In the genomic region with DNA sequence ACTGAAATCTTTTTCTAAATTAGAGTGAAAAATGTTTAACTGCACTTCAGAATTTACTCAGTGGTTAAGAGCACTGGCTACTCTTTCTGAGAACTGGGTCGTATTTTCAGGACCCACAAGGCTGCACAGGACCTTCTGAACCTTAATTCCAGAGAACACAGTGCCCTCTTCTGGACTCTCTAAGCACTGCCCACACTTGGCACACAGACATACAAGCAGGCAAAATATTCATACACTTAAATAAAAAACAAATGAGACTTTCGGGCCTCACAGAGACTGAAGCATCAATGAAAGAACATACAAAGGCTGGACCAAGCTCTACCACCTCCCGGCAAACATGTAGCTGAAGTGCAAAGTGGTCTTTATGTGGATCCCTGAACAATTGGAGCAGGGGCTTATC, we compare ENCODE assay signal across 9 mouse cellular contexts.
DNase-seq lines count a peak whose midpoint lies in the region; ATAC-seq and TF ChIP-seq lines count a peak whose summit lies in the region.
"Had no signal": no experiment of that assay in that cellular context is flagged by ENCODE, and none has a peak within 500 bp of the region (broad histone marks: within the 10 kb centered on the region; RNA-seq: fewer than 3 reads in every experiment).

No protein-coding gene starts in this region.

- peak; percentile 24; the same call in 1 of the 2 replicates for TF ChIP-seq CTCF in gastrocnemius, adult 2 months (IDR thresholded peaks at IDR 0.05)

- H3K27ac ChIP-seq in gastrocnemius, adult 2 months: no peak overlapping the region
- no peak overlapping the region for H3K27ac ChIP-seq in forebrain, embryonic 13.5 days
- H3K27ac ChIP-seq: limb, embryonic 13.5 days had no signal

- H3K9ac ChIP-seq in forebrain, embryonic 13.5 days: no peak overlapping the region
- H3K9ac ChIP-seq: limb, embryonic 13.5 days had no signal

- peak; percentile 58; the same call in 1 of the 2 replicates for ATAC-seq in forebrain, embryonic 13.5 days

- no peak overlapping the region for H3K4me3 ChIP-seq in gastrocnemius, adult 2 months
- no peak overlapping the region for H3K4me3 ChIP-seq in forebrain, embryonic 13.5 days
- H3K4me3 ChIP-seq: limb, embryonic 13.5 days had no signal

- no peaks in the 10 kb centered on the region for H3K9me3 ChIP-seq in forebrain, embryonic 13.5 days (replicated peaks)
- H3K9me3 ChIP-seq: limb, embryonic 13.5 days had no signal

- H3K4me2 ChIP-seq in forebrain, embryonic 13.5 days: no peak overlapping the region
- H3K4me2 ChIP-seq: limb, embryonic 13.5 days had no signal

- DNase-seq in gastrocnemius, adult 2 months: no peak
- DNase-seq in gastrocnemius, postnatal 14 days: no peak
- peak; percentile 21 for DNase-seq in right cerebral cortex, adult 18-20 months
- no peak for DNase-seq in right cerebral cortex, postnatal 25 days
- DNase-seq in lung, postnatal 10 days: peak; percentile 10
- no peak for DNase-seq in natural killer cell, adult 2 months (ENCODE audit: low spot score in 2 of 2)
- DNase-seq in heart, adult 9 months (ENCODE audit: low spot score in 2 of 2): no peak

- H3K4me1 ChIP-seq in forebrain, embryonic 13.5 days: no peaks in the 10 kb centered on the region
- H3K4me1 ChIP-seq: limb, embryonic 13.5 days had no signal

- H3K36me3 ChIP-seq in forebrain, embryonic 13.5 days (ENCODE audit: poor library complexity, severe bottlenecking): no peaks in the 10 kb centered on the region
- H3K36me3 ChIP-seq: limb, embryonic 13.5 days had no signal

- WGBS in forebrain, embryonic 13.5 days: 32% methylated on average over 3 of the region's 3 CpGs

- intact Hi-C loops in gastrocnemius, adult 2 months (cut with DNase I): no loop called here
- intact Hi-C loops in gastrocnemius, postnatal 14 days (cut with DNase I; ENCODE audit: low total_unique reads): no loop called here

- no peaks in the 10 kb centered on the region for H3K27me3 ChIP-seq in forebrain, embryonic 13.5 days
- H3K27me3 ChIP-seq: limb, embryonic 13.5 days had no signal

Comparison
In these comparisons a context has a peak if more than half of its experiments do, and no peak if none do; other contexts are left out.
1. DNase-seq: peak in right cerebral cortex, adult 18-20 months (single experiment) and lung, postnatal 10 days (single experiment); none in gastrocnemius, adult 2 months (single experiment), gastrocnemius, postnatal 14 days (single experiment), right cerebral cortex, postnatal 25 days (single experiment), natural killer cell, adult 2 months (0 of 2) and heart, adult 9 months (0 of 2).